Mouse (Mus musculus): Measurements from ENCODE around the gene Vldlr.

DNA sequence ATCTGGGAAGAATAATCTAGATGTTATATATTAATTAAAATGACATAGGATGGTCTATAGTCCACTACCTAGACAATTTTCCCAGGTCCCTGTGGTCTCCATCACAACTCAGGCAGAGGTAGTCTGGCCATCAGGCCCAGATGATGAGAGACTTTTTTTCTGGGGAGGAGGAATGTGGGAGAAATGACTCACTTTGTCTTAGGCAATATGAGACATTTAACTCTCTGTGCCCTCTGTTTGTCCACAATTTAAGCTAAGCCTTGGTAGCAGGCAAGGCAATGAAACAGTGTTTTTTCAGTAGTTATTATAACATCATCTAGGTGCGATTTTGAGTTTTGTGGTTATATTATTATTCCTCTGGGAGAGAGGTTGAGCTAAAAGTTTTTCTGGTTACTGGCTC lies 58.1 kb downstream of the Vldlr start:
- TF ChIP-seq GATA1 (IDR thresholded peaks at IDR 0.05; ENCODE audit: low read depth, low read length) (no peak), CTCF (IDR thresholded peaks at IDR 0.05 in 2 of 3, conservative IDR thresholded peaks at IDR 0.05 in 1 of 3; ENCODE audit: control insufficient read depth in 1 of 3, insufficient read depth in 1 of 3, low read depth in 2 of 3, low read length in 3 of 3, poor library complexity in 1 of 3, severe bottlenecking in 1 of 3) (no peak), ZNF384 (IDR thresholded peaks at IDR 0.05; ENCODE audit: low read depth, low read length) (no peak), SIN3A (IDR thresholded peaks at IDR 0.05; ENCODE audit: low read length) (no peak), POLR2A (IDR thresholded peaks at IDR 0.05; ENCODE audit: control insufficient read depth in 1 of 2, insufficient read depth in 1 of 2, low read depth in 1 of 2, low read length in 2 of 2, poor library complexity in 1 of 2) (no peak), BHLHE40 (IDR thresholded peaks at IDR 0.05; ENCODE audit: borderline replicate concordance, low read depth, low read length) (no peak), TCF12 (IDR thresholded peaks at IDR 0.05; ENCODE audit: low read depth, low read length) (no peak), EP300 (IDR thresholded peaks at IDR 0.05; ENCODE audit: low read depth in 1 of 2, low read length in 2 of 2) (no peak), CHD2 (IDR thresholded peaks at IDR 0.05; ENCODE audit: low read length) (no peak), MEF2A (IDR thresholded peaks at IDR 0.05; ENCODE audit: extremely low read depth, insufficient replicate concordance, low read depth, low read length, poor library complexity, severe bottlenecking) (no peak), MAFK (IDR thresholded peaks at IDR 0.05; ENCODE audit: borderline replicate concordance, low read depth, low read length) (no peak), MYC (IDR thresholded peaks at IDR 0.05; ENCODE audit: low read depth, low read length) (no peak), ELF1 (IDR thresholded peaks at IDR 0.05; ENCODE audit: low read depth, low read length) (no peak)
